Mouse (Mus musculus) forebrain, embryonic 11.5 days (tissue): ENCODE data around the gene Rab6a. TPM values are rescaled to one million over a fixed set of nuclear protein-coding genes. Genes with fewer than 3 reads are reported as not detected.
A peak's percentile ranks its signal among the peaks of the same experiment; 100 is the strongest.

Experiments used
- ATAC-seq: fragments of 200-750 bp; cut with Nextera tagmentation; replicated peaks from 2 replicates; pipeline ENCODE4 v1.8.0; 2017; ENCODE audit warnings: moderate TSS enrichment; ENCODE audit not compliant: low FRiP score
- DNase-seq: peaks from one replicate; pipeline ENCODE4 v3.0.0-alpha.2; 2017; ENCODE audit warnings: low spot score
- H3K27ac ChIP-seq: fragments of 300-500 bp; sonication (generic); 2 replicates; pipeline ENCODE4 v1.5.1; 2014; ENCODE audit warnings: low read depth, low read length
- H3K27me3 ChIP-seq: fragments of 300-500 bp; sonication (generic); 2 replicates; pipeline ENCODE4 v1.6.1; 2014; ENCODE audit warnings: mild to moderate bottlenecking, low read length, mixed read lengths; ENCODE audit not compliant: control insufficient read depth, insufficient read depth
- H3K36me3 ChIP-seq: fragments of 300-500 bp; sonication (generic); 2 replicates; pipeline ENCODE4 v1.6.1; 2014; ENCODE audit warnings: mild to moderate bottlenecking, low read length, moderate library complexity, mixed read lengths; ENCODE audit not compliant: control insufficient read depth, insufficient read depth
- H3K4me1 ChIP-seq: fragments of 300-500 bp; sonication (generic); replicated peaks from 2 replicates; pipeline ENCODE4 v1.6.1; 2014; ENCODE audit warnings: low read length, mixed read lengths; ENCODE audit not compliant: control insufficient read depth, insufficient read depth
- H3K4me2 ChIP-seq: fragments of 300-500 bp; sonication (generic); 2 replicates; pipeline ENCODE4 v1.6.1; 2014; ENCODE audit warnings: low read depth, mild to moderate bottlenecking, low read length, moderate library complexity, mixed read lengths; ENCODE audit not compliant: severe bottlenecking
- H3K4me3 ChIP-seq: fragments of 300-500 bp; sonication (generic); 2 replicates; pipeline ENCODE4 v1.5.1; 2014; ENCODE audit warnings: low read depth, low read length
- H3K9ac ChIP-seq: fragments of 300-500 bp; sonication (generic); 2 replicates; pipeline ENCODE4 v1.6.1; 2014; ENCODE audit warnings: low read length
- H3K9me3 ChIP-seq: fragments of 300-500 bp; sonication (generic); 2 replicates; pipeline ENCODE4 v1.6.1; 2016; ENCODE audit warnings: low read length, mixed read lengths; ENCODE audit not compliant: control insufficient read depth
- WGBS: fragments of 180-500 bp; shearing (Covaris S2); extraction: QIAGEN DNeasy Blood & Tissue Kit; methylation state at CpG from one replicate; pipeline ENCODE4 v1.1.7; 2014; 5-methylcytosine and 5-hydroxymethylcytosine counted together
- polyA plus RNA-seq: library from polyadenylated mRNA; unstranded; fragments of >200 nt; fragmentation: Nextera tagmentation; extraction: Ambion mirVana; gene quantifications from 2 replicates; pipeline ENCODE4 v1.2.1, GENCODE M21; 2014

Gene Rab6a
- polyA plus RNA-seq, 1 experiment from 2014 or later: 147 TPM

DNA sequence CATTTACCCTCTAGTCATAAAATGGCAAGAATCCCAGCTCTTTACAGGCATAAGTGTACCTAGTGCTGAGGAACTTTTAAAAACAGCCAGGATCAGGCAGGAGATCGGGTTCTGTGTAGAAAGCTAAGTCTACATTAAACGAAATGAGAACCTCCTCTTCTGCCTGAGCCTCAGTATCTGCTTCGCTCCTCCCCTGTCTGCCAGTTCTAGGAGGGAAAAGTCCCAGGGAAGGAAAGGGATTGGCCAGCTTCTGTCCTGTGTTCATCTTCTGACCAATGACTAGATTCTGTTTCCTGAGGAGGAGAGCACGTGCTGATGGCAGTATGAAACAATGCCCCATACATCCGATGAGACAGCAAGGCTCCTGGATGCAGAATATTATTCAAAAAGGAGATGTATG lies 73.9 kb downstream of the Rab6a start:
- Histone ChIP-seq H3K4me1 (no peaks in the 10 kb centered on the region), H3K9ac (no peak overlapping the region), H3K27ac (no peak overlapping the region), H3K27me3 (no peaks in the 10 kb centered on the region), H3K4me2 (no peak overlapping the region), H3K36me3 (no peaks in the 10 kb centered on the region), H3K4me3 (no peak overlapping the region), H3K9me3 (no peaks in the 10 kb centered on the region)
- WGBS: 59% methylated on average over 5 of the region's 5 CpGs
- ATAC-seq (no peak), DNase-seq (no peak)

DNA sequence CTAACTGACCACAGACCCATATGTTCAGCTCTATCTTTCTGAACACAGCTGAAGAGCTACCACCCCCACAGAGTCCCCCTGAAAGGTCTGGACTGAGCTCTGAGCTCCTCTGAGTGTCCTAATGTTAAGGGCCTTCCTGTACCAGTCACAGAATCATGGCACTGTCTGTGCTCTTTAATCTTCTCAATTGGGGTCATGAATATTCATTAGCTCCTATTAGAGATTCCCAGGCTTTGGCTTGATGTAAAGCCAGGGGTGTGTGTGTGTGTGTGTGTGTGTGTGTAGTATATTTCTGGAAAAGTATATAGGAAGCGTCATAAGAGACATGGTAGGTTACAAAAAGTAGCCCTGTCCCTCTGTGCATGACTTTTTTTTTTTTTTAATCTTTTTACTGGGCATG lies 76.0 kb downstream of the Rab6a start:
- Histone ChIP-seq H3K4me2 (no peak overlapping the region), H3K27ac (no peak overlapping the region), H3K9ac (no peak overlapping the region), H3K4me1 (no peaks in the 10 kb centered on the region), H3K36me3 (no peaks in the 10 kb centered on the region), H3K9me3 (no peaks in the 10 kb centered on the region), H3K4me3 (no peak overlapping the region), H3K27me3 (no peaks in the 10 kb centered on the region)
- DNase-seq: no peak
- ATAC-seq: no peak
- WGBS: 85% methylated on average over 1 of the region's 1 CpGs

DNA sequence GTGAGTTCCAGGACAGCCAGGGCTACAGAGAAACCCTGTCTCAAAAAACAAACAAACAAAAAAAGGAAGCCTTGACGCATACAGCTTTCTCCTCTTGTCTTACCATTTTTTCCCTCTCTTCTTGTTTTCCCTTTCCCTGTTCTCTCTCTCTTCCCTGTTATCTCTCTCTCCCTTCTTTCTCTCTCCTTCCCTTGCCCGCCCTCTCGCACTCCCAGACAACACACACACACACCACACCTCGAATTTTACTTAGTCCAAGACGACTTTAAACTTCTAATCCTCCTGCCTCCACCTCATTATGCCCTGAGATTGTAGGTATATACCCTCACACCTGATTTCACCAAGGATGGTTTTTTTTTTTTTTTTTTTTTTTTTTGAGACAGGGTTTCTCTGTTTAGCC lies 76.9 kb downstream of the Rab6a start:
- H3K9me3 ChIP-seq: no peaks in the 10 kb centered on the region
- H3K27me3 ChIP-seq: no peaks in the 10 kb centered on the region
- H3K27ac ChIP-seq: no peak overlapping the region
- no peak overlapping the region for H3K4me3 ChIP-seq
- H3K4me1 ChIP-seq: no peaks in the 10 kb centered on the region
- no peaks in the 10 kb centered on the region for H3K36me3 ChIP-seq
- no peak overlapping the region for H3K9ac ChIP-seq
- WGBS: 74% methylated on average over 5 of the region's 5 CpGs
- DNase-seq: no peak
- no peak overlapping the region for H3K4me2 ChIP-seq
- no peak for ATAC-seq

DNA sequence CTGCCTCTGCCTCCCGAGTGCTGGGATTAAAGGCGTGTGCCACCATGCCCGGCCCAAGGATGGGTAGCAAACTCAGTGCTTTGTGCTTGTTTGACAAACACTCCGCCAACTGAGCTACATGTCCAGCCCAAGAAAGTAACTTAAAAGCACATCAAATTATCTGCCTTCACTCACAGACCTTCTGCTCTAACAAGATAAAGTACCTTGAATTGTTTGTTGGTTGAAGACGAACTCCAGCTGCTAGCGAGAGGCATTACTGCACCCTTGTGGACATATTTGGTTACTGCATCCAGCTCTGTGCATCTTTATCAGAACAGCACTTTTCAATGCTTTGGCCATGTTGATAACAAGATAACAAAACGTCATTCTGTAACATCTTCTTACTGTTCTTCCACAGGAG lies 77.3 kb downstream of the Rab6a start:
- 58% methylated on average over 7 of the region's 7 CpGs for WGBS
- Histone ChIP-seq H3K27ac (no peak overlapping the region), H3K4me1 (no peaks in the 10 kb centered on the region), H3K9me3 (no peaks in the 10 kb centered on the region), H3K4me2 (no peak overlapping the region), H3K9ac (no peak overlapping the region), H3K27me3 (no peaks in the 10 kb centered on the region), H3K36me3 (no peaks in the 10 kb centered on the region), H3K4me3 (no peak overlapping the region)
- peak; percentile 68 for DNase-seq
- ATAC-seq: no peak

DNA sequence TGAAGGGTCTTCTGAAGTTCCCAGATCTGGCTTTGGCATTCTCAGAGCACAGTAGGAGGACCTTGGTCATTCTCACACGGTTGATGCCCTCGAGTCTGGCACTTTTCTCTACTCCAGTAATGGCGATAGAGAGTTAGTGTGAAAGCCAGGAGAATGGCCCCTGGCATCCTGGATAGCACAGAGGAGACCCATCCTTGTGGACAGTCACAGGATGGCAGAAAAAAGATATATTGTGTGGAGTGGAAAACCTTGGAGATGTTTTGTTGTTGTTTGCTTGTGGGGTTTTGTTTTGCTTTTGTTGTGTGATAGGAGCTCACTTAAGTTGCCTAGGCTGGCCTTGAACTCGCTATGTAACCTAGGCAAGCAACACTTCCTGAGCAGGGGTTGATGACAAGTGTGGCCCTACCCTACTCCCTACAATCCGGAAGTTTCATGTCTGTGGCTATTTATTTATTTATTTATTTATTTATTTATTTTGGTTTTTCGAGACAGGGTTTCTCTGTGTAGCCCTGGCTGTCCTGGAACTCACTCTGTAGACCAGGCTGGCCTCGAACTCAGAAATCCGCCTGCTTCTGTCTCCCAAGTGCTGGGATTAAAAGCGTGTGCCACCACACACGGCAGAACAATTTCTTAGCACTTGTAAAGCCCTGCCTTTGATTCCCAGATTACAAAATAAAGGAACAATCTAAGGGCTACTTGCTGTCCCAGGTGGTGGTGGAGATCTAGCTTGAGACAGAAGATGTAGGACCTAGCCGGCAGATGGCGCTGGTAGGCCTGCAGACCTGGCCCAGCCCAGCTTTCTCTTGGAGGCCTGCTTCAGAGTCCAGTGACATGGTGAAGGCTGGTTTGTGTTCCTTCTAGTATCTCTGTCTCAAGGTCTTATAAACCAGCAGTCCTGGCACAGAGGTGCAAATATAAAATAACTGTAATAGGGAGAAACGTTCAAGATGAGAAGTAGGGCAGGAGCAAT lies 78.1 kb downstream of the Rab6a start:
- no peak overlapping the region for H3K4me2 ChIP-seq
- WGBS: 41% methylated on average over 13 of the region's 13 CpGs
- H3K27ac ChIP-seq: no peak overlapping the region
- no peaks in the 10 kb centered on the region for H3K9me3 ChIP-seq
- no peak overlapping the region for H3K9ac ChIP-seq
- ATAC-seq (no peak), DNase-seq (peak; percentile 89)
- H3K27me3 ChIP-seq: no peaks in the 10 kb centered on the region
- H3K36me3 ChIP-seq: no peaks in the 10 kb centered on the region
- H3K4me3 ChIP-seq: no peak overlapping the region
- H3K4me1 ChIP-seq: no peaks in the 10 kb centered on the region

DNA sequence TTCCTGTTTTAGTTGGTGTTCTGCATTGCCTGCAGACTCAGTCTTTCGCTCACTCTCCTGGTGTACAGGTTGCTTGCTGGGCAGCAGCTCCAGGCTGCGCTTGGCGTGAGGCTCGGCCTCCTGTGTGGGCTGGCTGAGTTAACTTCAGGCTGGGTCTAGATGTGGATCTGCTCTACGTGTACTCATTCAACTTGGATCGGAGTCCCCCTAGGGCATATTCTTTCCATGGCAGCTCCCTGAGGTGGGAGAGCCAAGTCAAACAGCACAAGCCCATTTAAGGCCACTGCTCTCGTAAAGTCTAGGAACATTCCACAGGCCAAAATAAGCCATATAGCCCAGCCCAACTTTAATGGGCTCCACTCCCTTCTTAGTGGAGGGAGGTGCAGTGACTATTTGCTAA lies 81.3 kb downstream of the Rab6a start:
- Histone ChIP-seq H3K27me3 (no peaks in the 10 kb centered on the region), H3K4me2 (no peak overlapping the region), H3K4me3 (no peak overlapping the region), H3K9ac (no peak overlapping the region), H3K9me3 (no peaks in the 10 kb centered on the region), H3K27ac (no peak overlapping the region), H3K4me1 (no peaks in the 10 kb centered on the region), H3K36me3 (no peaks in the 10 kb centered on the region)
- ATAC-seq (no peak), DNase-seq (no peak)
- WGBS: 86% methylated on average over 7 of the region's 7 CpGs

Other genes starting within 250 kb of the Rab6a start
- gene C2cd3, start 235.2 kb upstream of the Rab6a start, polyA plus RNA-seq: 46.9 and 48.8 TPM in 2 replicates
- gene Ppme1, start 235.1 kb upstream of the Rab6a start, polyA plus RNA-seq: 94.5 and 106 TPM in 2 replicates
- gene Ucp3, start 134.4 kb upstream of the Rab6a start, polyA plus RNA-seq: not detected in 2 replicates
- gene Ucp2, start 114.1 kb upstream of the Rab6a start, polyA plus RNA-seq: 79.7 and 90.4 TPM in 2 replicates
- 0.49 and 0.84 TPM in 2 replicates for gene Dnajb13, start 92.5 kb upstream of the Rab6a start, polyA plus RNA-seq
- 18.2 and 18.6 TPM in 2 replicates for gene Coa4, start 70.3 kb upstream of the Rab6a start, polyA plus RNA-seq
- 52.2 and 58.6 TPM in 2 replicates for gene Mrpl48, start 891 bp downstream of the Rab6a start, polyA plus RNA-seq
- gene Plekhb1, start 55.0 kb downstream of the Rab6a start, polyA plus RNA-seq: 4.1 and 4.5 TPM in 2 replicates
- 52.9 and 53.6 TPM in 2 replicates for gene Fam168a, start 99.2 kb downstream of the Rab6a start, polyA plus RNA-seq